In the genomic region with DNA sequence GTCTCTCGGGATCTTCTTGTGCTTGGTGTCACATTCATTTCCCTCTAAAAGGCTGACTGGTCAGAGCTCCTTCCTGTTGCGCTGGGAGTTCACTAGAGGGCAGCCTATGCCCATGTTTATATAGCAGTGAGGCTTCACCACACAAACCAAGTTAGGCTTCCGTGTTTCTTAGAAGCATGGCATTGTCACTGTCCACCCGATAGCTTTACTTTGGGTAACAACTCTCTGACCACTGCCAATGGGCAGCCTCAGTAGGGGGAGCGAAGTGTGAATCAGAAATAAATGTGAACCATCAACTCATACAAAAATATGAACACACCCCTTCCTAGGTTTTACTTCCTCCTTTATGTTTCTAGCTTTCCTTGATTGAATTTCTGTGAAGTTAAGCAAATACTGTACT, we compare ENCODE assay signal across 8 mouse cellular contexts. TPM values are rescaled to one million over a fixed set of nuclear protein-coding genes. Genes with fewer than 3 reads are reported as not detected.
DNase-seq lines count a peak whose midpoint lies in the region; ATAC-seq and TF ChIP-seq lines count a peak whose summit lies in the region.

No protein-coding gene starts in this region.

- H3K27ac ChIP-seq in heart, embryonic 11.5 days (ENCODE audit: low read depth, low read length), result no peak overlapping the region
- H3K27ac ChIP-seq in gastrocnemius, adult 2 months, result no peak overlapping the region

- TF ChIP-seq CTCF in gastrocnemius, adult 2 months (IDR thresholded peaks at IDR 0.05), result peak; percentile 94

- peak; percentile 95 for DNase-seq in heart, adult 11 months
- peak; percentile 80 to 85 for DNase-seq in cerebellum, postnatal 14 days
- peak; percentile 63 for DNase-seq in gastrocnemius, adult 2 months
- DNase-seq in induced T-regulatory cell, adult 2 months (ENCODE audit: low read depth), result peak; percentile 74
- peak; percentile 66 to 70 for DNase-seq in left cerebral cortex, adult 18-20 months (ENCODE audit: low spot score in 2 of 2)
- peak; percentile 52 for DNase-seq in right cerebral cortex, postnatal 25 days

- H3K4me1 ChIP-seq in heart, embryonic 11.5 days (ENCODE audit: control insufficient read depth, insufficient read depth, low read length), result peaks cover 1% of the 10 kb centered on the region

- H3K4me3 ChIP-seq in heart, embryonic 11.5 days (ENCODE audit: low read depth, low read length), result no peak overlapping the region
- H3K4me3 ChIP-seq in gastrocnemius, adult 2 months, result peak overlapping the region; percentile 39

- intact Hi-C loops in gastrocnemius, adult 2 months (cut with DNase I), result loop anchor here (1.0 to 5.0 kb wide), 4 partner anchors 157 to 685 kb away; partner anchors contain the start of gene Slc22a23

- no peaks in the 10 kb centered on the region for H3K9me3 ChIP-seq in heart, embryonic 11.5 days (replicated peaks; ENCODE audit: control insufficient read depth, low read length)

- no peak overlapping the region for H3K9ac ChIP-seq in heart, embryonic 11.5 days (ENCODE audit: low read depth, low read length)

- H3K36me3 ChIP-seq in heart, embryonic 11.5 days (ENCODE audit: control insufficient read depth, insufficient read depth, low read length), result peaks cover 2% of the 10 kb centered on the region; the same call in 1 of the 2 replicates

- 19% methylated on average over 5 of the region's 5 CpGs for WGBS in heart, embryonic 11.5 days (ENCODE audit: insufficient replicate concordance)

- H3K27me3 ChIP-seq in heart, embryonic 11.5 days (ENCODE audit: control insufficient read depth, insufficient read depth, low read length), result no peaks in the 10 kb centered on the region

- no peak overlapping the region for H3K4me2 ChIP-seq in heart, embryonic 11.5 days

- no peak for ATAC-seq in heart, embryonic 11.5 days (replicated peaks; ENCODE audit: insufficient number of reproducible peaks, low FRiP score, low TSS enrichment)
- ATAC-seq in megakaryocyte-erythroid progenitor cell, adult 5-6 weeks (replicated peaks; ENCODE audit: low FRiP score, low TSS enrichment, poor library complexity, severe bottlenecking), result peak; percentile 84

RNA-seq across cellular contexts. Expression of gene Psmg4, which starts 24.8 kb away (rescaled TPM):
- polyA plus RNA-seq in heart, embryonic 11.5 days (2014; fragmentation: Nextera tagmentation; extraction: Ambion mirVana), result 59.0 and 66.1 TPM in 2 replicates
- 10 to 100 TPM; 13.6 to 14.4 TPM for total RNA-seq in gastrocnemius, adult 2 months (2021)
- total RNA-seq in left cerebral cortex, adult 18-20 months (2021), result 10 to 100 TPM; 17.0 to 20.6 TPM
- total RNA-seq in megakaryocyte-erythroid progenitor cell, adult 5-6 weeks (2014; fragmentation: Nextera tagmentation), result 53.4 and 73.9 TPM in 2 replicates
- 145 and 217 TPM in 2 replicates for total RNA-seq in megakaryocyte-erythroid progenitor cell, adult 5-6 weeks (2017)

RNA-seq across cellular contexts. Expression of gene Tubb2b, which starts 57.3 kb away (rescaled TPM):
- 25.2 and 35.0 TPM in 2 replicates for polyA plus RNA-seq in heart, embryonic 11.5 days (2014; fragmentation: Nextera tagmentation; extraction: Ambion mirVana)
- total RNA-seq in gastrocnemius, adult 2 months (2021), result 1 to 10 TPM; 1.5 to 3.2 TPM
- 100 to 1,000 TPM; 169 to 171 TPM for total RNA-seq in left cerebral cortex, adult 18-20 months (2021)
- not detected in 2 replicates for total RNA-seq in megakaryocyte-erythroid progenitor cell, adult 5-6 weeks (2014; fragmentation: Nextera tagmentation)
- total RNA-seq in megakaryocyte-erythroid progenitor cell, adult 5-6 weeks (2017), result not detected in 2 replicates

Comparison
In these comparisons a context has a peak if more than half of its experiments do, and no peak if none do; other contexts are left out.
1. RNA of gene Tubb2b, which starts 57.3 kb away (total RNA-seq): 169 to 171 TPM in left cerebral cortex, adult 18-20 months; 1.5 to 3.2 TPM in gastrocnemius, adult 2 months and not detected in megakaryocyte-erythroid progenitor cell, adult 5-6 weeks; every median in the first group is over 10 times any median in the second.
2. Peak in every context shown above with its lines, with median percentiles within 50 percentile points of each other: DNase-seq.